Mouse (Mus musculus) layer of hippocampus, adult 9-11 months (tissue): ENCODE measurements at regions not wholly inside any gene's neighbourhood (a gene's known extent, or its start where the extent isn't known, plus 50 kb on each side); places are given as distances from the start of the nearest gene placed in this dataset.
"Not testable (repeated sequence)": the region's sequence is repeated elsewhere in the genome, so short reads cannot be mapped to it uniquely, and the experiment has no call there.

Experiments
- DNase-seq: peaks from one replicate; pipeline ENCODE4 v3.0.0; 2022

DNA sequence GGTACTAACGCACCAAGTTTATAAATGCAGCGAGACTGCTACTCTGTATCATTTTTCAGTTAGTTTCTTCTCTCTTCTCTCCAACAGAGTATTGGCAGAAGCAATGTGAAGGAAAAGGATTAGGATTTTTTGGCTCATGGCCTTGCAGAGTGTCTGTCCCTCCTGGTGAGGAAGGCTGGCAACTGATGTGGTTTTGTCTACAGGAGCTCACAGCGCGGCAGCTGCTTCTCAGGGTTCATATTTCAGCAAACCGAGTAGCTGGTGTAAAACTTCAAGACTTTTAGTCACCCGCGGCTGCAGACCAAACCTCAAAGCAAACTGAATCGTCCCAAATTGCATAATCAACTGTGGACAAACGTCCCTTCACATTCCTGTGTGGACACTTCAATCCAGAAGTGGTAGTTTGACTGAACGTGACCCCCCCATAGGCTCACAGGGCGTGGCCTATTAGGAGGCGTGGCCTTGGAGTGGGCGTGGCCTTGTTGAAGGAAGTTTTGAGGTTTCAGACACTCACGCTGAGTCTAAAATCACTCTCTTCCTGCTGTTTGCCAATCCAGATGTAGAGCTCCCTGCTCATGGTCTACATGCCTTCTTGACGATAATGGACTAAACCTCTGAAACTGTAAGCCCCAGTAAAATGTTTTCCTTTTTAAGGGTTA is 147.7 kb upstream of the Trpc7 start:
- no peak for DNase-seq

DNA sequence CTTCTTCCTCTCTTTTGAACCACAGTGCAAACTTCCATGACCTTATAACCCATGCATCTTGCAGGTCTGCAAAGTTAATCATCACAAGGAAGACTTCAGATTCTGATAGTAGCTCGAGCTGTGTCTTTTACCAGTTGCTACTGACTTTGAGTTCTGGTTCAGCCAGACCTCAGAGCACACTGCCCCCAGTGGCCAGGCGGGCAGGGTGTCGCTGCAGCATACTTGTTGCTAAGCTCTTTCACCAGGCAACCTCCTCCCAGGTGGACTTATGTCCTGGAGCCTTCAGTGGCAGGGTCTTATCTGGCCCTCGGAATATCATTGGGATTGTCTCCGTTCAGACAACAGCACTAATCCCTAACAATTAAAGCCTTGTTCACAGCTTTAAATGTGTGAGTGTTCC is 146.7 kb upstream of the Trpc7 start:
- no peak for DNase-seq

DNA sequence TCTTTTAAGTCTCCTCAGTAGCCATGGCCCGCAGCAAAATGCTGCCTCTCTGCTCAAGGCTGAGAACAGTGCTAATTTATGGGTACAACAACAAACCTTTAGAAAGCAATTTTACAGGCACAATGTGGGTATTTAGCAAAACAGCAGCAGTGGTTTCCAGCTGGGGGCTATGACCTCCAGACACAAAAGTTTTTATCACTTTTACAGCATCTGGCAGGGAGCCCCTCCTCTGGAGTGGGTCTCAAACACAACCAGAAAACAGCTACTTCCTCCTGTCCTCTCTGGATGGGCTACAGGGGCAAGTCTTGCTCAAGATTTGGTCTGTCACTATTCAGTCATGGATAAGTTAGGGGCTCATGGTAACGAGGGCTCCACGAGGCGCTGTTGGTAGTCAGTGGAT is 137.1 kb upstream of the Trpc7 start:
- no peak for DNase-seq

DNA sequence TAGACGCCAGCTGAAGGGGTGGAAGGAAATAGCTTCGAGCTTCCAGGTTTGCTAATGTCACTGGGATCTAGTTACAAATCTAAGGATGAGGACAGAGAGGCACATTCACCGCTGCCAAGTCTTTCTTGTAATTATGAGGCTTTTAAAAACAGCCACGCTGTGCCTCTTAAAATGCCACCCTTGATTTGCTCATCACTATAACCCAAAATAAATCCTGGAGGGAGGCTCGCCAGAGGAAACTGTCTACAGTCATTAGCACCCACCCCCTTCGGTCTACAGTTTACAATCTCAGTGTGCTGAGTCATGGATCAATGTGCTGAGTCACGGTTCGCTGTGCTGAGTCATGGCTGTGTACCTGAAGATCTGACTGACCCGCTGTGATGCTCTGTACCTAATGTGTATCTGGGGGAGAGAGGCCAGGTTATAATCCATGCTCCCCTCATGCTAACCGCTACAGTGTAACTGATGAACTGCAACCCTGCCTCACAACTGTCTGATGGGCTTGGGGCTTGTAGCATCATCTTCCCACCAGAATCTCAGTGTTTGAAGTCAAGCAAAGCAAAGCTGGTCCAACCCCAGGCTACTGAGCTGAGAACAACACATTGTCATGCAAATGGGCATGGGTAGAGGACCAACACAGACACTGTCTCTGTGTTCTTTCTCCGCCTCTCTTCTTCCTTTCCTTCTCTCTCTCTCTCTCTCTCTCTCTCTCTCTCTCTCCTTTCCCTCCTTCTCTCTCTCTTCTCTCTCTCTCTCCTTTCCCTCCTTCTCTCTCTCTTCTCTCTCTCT is 122.0 kb upstream of the Trpc7 start:
- DNase-seq: peak; percentile 66

DNA sequence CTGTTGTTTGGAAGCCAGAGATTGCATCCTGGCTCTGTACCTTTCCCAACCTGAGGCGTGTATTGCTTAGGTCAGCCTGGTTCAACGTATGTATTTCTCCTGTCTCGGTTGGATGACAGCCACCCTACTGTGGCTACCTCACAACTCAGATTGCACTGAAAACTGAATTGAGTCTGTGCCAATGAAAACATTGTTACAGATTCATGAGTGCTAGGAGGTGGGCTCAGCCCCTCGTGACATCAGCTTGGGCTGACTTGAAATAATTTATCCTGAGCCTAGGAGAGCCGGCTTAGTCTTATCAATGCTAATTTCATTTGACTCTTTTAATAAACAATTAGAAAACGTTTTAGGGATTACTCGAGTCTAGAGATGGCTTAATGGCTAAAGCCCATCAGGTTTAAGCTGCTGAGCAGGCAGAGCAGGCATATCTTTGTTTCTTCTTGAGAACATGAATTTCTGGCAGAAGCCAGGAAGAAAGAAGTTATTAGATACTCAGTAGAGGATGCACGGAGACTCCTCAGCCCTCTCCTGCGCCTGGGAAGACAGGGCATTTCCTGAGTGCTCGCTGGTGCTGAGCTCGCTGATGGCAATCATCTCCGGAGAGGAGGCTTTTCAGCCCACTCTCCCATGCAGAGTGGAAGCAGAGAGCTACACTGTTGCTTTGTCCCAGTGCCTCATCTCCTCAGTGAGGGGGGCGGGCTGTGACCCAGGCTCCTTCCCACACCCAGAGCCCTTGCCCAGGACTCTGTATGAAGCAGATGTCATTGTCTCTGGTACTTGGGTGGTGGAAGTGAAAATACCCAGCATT is 120.9 kb upstream of the Trpc7 start:
- no peak for DNase-seq

DNA sequence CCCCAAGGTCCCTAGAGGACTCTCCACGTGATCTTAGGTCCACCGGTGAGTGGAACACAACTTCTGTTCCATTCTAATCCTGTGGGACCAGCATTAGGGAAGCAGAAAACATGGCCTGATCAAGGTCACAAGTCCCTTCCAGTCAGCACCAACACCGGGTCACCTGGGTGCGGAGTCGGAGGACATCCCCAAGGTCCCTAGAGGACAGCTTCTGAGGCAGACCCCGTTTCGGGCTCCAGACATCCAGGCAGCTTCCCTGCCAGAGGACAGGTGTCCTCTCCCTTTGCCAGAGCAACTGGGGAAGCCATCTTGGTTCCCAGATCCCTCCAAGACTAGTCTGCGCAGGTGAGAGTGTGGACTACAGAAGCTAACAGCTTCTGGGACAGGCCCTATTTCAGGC is 111.4 kb upstream of the Trpc7 start:
- not testable (repeated sequence) for DNase-seq

DNA sequence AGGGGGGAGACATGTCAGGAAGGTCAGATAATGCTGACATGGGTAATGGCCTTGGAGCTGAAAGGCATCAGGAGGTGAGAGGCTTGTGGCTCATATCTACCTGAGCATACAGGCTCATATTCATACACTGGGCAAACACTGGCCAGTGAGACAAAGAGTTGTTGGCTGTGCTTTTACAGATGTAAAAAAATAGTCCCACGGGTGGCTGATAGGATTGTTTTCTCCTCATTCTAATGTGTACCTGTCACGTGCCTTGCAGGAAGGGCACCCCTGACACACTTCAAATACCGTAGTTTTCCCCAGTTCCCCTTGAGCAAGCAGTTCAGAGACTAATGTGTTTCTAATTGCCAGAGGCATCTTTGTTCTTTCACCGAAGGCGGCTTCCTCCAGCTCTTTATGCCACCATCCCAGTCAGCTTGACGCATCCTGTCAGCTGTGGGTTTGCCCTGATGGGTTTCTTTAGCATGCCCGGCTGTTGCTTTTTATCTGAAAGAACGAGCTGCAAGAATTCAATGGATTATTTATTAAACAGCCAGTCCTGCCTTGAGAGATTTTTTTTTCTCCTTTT is 107.9 kb upstream of the Trpc7 start:
- DNase-seq: no peak

DNA sequence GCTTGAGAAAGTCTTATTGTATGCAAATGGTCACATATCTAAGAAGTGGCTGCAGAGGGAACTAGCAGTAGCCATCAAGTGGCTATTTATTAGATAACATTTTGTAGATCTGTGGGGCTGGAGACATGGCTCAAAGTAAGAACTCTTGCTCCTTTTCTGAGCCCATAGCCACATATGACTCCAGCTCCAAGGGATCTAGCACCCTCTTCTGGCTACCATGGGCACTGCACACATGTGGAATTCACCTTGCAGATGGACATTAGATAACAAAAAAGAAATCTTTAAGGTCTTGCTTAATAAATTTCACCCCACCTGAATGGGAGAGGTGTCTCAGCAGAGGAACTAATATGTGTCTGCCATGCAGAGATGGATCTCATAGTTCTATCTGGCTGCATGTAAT is 96.2 kb upstream of the Trpc7 start:
- no peak for DNase-seq

DNA sequence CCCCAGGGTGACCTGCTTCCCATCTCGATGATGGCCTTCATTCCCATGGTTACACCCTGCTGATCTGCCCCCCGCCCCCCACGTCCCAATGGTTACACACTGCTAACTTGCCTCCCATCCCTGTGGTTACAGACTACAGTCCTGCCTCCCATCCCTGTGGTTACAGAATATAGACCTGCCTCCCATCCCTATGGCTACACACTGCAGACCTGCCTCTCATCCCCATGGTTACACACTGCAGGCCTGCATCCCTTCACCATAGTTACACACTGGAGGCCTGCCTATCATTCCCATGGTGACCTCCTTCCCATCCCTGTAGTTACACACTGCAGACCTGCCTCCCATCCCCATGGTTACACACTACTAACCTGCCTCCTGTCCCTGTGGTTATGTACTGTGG is 78.3 kb upstream of the Trpc7 start:
- DNase-seq: no peak

DNA sequence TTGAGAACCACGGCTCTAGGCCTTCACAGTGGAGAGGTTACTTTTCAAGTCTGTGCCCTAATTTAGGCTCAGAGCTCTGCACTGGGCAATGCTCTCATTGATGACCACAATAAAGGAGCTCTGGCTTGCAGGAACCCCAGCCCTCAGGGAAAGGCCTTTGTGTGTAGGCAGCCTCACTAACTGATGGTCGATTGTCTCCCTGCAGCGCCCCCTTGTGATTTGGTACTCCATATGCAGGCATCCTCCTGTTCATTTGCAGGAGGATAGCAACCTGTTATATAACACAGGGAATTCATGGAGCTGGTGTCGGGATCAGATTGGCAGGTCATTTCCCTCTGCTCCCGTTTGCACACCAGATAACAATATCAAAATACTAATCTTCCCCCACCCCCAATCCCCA is 59.6 kb upstream of the Trpc7 start:
- no peak for DNase-seq

DNA sequence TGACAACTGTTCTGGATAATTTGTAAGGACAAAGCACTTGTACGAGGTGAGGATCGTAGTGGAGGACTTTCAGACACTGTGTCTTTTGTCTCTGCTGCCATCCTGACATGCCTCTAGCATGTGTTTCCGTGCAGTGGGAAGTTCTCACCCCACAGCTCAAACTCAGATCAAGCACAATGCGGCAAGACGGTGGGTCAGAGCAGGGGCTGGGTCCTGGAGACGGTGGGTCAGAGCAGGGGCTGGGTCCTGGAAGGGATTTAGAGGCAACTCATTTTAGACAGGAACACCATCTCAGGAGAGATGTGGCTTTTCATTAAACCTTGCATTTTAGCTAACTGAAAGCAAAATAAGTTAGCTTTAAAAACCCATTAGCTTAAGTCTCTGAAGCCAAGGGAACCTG is 52.3 kb upstream of the Trpc7 start:
- no peak for DNase-seq

DNA sequence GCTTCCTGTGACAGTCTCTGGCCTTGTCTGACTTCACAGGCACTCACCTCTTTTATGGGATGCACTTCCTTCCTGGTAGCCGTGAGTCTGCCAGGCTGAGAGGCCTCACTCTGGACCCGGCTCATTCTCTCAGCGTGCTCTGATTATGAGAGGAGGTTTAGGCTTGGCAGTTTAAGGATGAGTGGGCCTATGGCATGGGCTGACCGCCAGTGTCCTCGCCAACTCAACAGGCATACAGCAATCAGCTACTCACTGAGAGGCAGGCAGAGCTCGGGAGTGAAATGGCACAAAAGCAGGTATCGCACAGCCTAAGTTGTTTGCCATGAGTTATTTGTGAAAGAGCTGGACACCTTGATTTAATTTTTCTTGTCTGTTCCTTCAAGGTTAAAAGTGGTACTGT is 51.5 kb upstream of the Trpc7 start:
- DNase-seq: peak; percentile 12
